Mouse (Mus musculus): Measurements from ENCODE around the gene Casc1. TPM values are rescaled to one million over a fixed set of nuclear protein-coding genes. Genes with fewer than 3 reads are reported as not detected.
A peak's percentile ranks its signal among the peaks of the same experiment; 100 is the strongest.

Casc1 gene
- 0.50 and 0.57 TPM in 2 replicates for polyA plus RNA-seq (2012; rRNA removed)

GRCm38 (mm10) chr6:145210816-145211338 lies at the start of gene Casc1, which contains the start of gene Etfrf1:
TSS of gene Casc1 (minus strand) at chr6:145211005.
TSS of gene Etfrf1 (plus strand) at chr6:145211134.
- Histone ChIP-seq H3K4me1 (ENCODE audit: control insufficient read depth, insufficient read depth, low read length) (peaks cover 3% of the 10 kb centered on the region; the same call in 1 of the 2 replicates), H3K4me3 (ENCODE audit: insufficient read depth, low read depth, low read length) (peak within 1 kb of the TSS; percentile 79), H3K27me3 (replicated peaks; ENCODE audit: control insufficient read depth, insufficient read depth, low read length) (no peaks in the 10 kb centered on the region), H3K27ac (ENCODE audit: insufficient read depth, low read depth, low read length) (peak within 1 kb of the TSS; percentile 90), H3K36me3 (ENCODE audit: control insufficient read depth, insufficient read depth, low read length) (peaks cover under 1% of the 10 kb centered on the region)
- TF ChIP-seq CTCF (conservative IDR thresholded peaks at IDR 0.05; ENCODE audit: insufficient read depth, insufficient read length, low read depth, low read length), result no peak
- peak; percentile 98 for TF ChIP-seq POLR2A (IDR thresholded peaks at IDR 0.05; ENCODE audit: low read depth, low read length)
- peak; percentile 100 for DNase-seq
- whole genome bisulfite sequencing, result under 1% methylated on average over 36 of the region's 36 CpGs

DNA sequence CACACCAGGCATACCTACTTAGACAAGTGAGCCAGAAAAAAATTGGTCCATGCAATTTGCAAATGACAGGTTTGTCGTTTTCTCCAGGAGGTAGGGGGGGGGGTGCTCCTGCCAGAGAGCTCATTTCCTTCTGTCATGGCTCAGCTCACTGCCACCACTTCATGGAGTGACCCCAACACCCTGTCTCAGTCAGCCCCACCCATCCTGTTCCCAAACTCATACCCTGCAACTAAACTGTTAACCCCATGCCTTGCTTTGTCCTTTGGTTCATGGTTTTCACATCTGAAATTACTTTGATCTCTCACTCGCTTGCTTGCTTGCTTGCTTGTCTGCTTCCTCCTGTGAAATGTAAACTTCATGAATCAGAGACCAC lies 45.9 kb upstream of the Casc1 start:
- 30% methylated on average over 2 of the region's 2 CpGs for WGBS
- no peak overlapping the region for H3K4me3 ChIP-seq (ENCODE audit: insufficient read depth, low read depth, low read length)
- TF ChIP-seq POLR2A (IDR thresholded peaks at IDR 0.05; ENCODE audit: low read depth, low read length) (no peak), CTCF (conservative IDR thresholded peaks at IDR 0.05; ENCODE audit: insufficient read depth, insufficient read length, low read depth, low read length) (no peak)
- no peaks in the 10 kb centered on the region for H3K4me1 ChIP-seq (ENCODE audit: control insufficient read depth, insufficient read depth, low read length)
- no peak overlapping the region for H3K27ac ChIP-seq (ENCODE audit: insufficient read depth, low read depth, low read length)
- DNase-seq, result no peak
- no peaks in the 10 kb centered on the region for H3K36me3 ChIP-seq (ENCODE audit: control insufficient read depth, insufficient read depth, low read length)
- no peaks in the 10 kb centered on the region for H3K27me3 ChIP-seq (replicated peaks; ENCODE audit: control insufficient read depth, insufficient read depth, low read length)

DNA sequence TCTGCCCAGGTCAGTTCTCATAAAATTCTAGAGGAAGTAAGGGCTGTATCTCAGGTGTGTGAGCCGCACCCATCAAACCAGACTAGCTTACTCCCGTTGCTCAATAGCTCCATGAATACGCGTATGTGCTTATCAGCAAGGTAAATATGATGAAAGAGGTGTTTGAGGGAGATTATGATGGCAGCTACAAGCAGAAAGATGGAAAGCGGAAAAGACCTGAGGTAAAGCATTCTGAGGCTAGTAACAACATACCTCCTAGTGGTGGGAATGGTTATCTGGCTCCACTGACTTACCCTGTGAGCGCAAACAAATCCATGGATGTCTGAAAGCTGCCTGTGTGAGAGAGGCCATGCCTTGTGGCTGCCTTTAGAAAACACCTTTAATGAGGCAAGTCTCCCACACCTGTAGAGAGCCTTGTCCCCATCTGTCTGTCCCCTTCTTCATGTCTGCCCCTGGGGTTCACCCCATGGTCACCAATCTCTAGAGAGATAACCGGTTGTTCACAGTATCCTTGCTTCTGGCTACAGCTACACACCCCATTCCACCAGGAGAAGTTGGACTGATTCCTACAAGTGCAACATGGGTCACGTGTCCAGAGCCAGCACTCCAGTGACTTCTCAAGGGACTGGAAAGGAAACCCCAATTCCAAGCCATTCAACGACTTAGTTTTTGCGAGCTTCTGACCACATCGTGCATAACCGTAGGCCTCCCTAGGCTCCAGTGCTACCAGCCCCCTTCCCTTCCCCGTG lies 45.3 kb upstream of the Casc1 start:
- Histone ChIP-seq H3K27ac (ENCODE audit: insufficient read depth, low read depth, low read length) (no peak overlapping the region), H3K4me1 (ENCODE audit: control insufficient read depth, insufficient read depth, low read length) (no peaks in the 10 kb centered on the region), H3K36me3 (ENCODE audit: control insufficient read depth, insufficient read depth, low read length) (no peaks in the 10 kb centered on the region), H3K27me3 (replicated peaks; ENCODE audit: control insufficient read depth, insufficient read depth, low read length) (no peaks in the 10 kb centered on the region), H3K4me3 (ENCODE audit: insufficient read depth, low read depth, low read length) (no peak overlapping the region)
- TF ChIP-seq POLR2A (IDR thresholded peaks at IDR 0.05; ENCODE audit: low read depth, low read length) (no peak), CTCF (conservative IDR thresholded peaks at IDR 0.05; ENCODE audit: insufficient read depth, insufficient read length, low read depth, low read length) (no peak)
- 64% methylated on average over 13 of the region's 13 CpGs for WGBS
- DNase-seq, result peak; percentile 46

GRCm38 (mm10) chr6:145250820-145251219 lies 40.0 kb upstream of the Casc1 start:
- Histone ChIP-seq H3K4me1 (ENCODE audit: control insufficient read depth, insufficient read depth, low read length) (peaks cover 5% of the 10 kb centered on the region; the same call in 1 of the 2 replicates), H3K36me3 (ENCODE audit: control insufficient read depth, insufficient read depth, low read length) (no peaks in the 10 kb centered on the region), H3K27me3 (replicated peaks; ENCODE audit: control insufficient read depth, insufficient read depth, low read length) (no peaks in the 10 kb centered on the region), H3K4me3 (ENCODE audit: insufficient read depth, low read depth, low read length) (peak overlapping the region; percentile 88), H3K27ac (ENCODE audit: insufficient read depth, low read depth, low read length) (0 out of 2 replicates have a peak overlapping the region, but pooled peaks have one; percentile 9)
- TF ChIP-seq CTCF (conservative IDR thresholded peaks at IDR 0.05; ENCODE audit: insufficient read depth, insufficient read length, low read depth, low read length), result no peak
- no peak for TF ChIP-seq POLR2A (IDR thresholded peaks at IDR 0.05; ENCODE audit: low read depth, low read length)
- no peak for DNase-seq
- 20% methylated on average over 16 of the region's 16 CpGs for WGBS

- Histone ChIP-seq H3K27me3 (replicated peaks; ENCODE audit: control insufficient read depth, insufficient read depth, low read length) (no peaks in the 10 kb centered on the region), H3K4me3 (ENCODE audit: insufficient read depth, low read depth, low read length) (peak within 1 kb of the TSS; percentile 88), H3K4me1 (ENCODE audit: control insufficient read depth, insufficient read depth, low read length) (peaks cover 5% of the 10 kb centered on the region; the same call in 1 of the 2 replicates), H3K36me3 (ENCODE audit: control insufficient read depth, insufficient read depth, low read length) (no peaks in the 10 kb centered on the region), H3K27ac (ENCODE audit: insufficient read depth, low read depth, low read length) (peak within 1 kb of the TSS; percentile 26; the same call in 1 of the 2 replicates)
- whole genome bisulfite sequencing, result 2% methylated on average over 77 of the region's 83 CpGs
- peak; percentile 94 for DNase-seq
- TF ChIP-seq CTCF (conservative IDR thresholded peaks at IDR 0.05; ENCODE audit: insufficient read depth, insufficient read length, low read depth, low read length), result no peak
- TF ChIP-seq POLR2A (IDR thresholded peaks at IDR 0.05; ENCODE audit: low read depth, low read length), result no peak
Measured at GRCm38 (mm10) chr6:145250185-145250791, 39.5 kb upstream of the Casc1 start, which contains the start of gene Kras. TSS of gene Kras (minus strand) at chr6:145250239.

DNA sequence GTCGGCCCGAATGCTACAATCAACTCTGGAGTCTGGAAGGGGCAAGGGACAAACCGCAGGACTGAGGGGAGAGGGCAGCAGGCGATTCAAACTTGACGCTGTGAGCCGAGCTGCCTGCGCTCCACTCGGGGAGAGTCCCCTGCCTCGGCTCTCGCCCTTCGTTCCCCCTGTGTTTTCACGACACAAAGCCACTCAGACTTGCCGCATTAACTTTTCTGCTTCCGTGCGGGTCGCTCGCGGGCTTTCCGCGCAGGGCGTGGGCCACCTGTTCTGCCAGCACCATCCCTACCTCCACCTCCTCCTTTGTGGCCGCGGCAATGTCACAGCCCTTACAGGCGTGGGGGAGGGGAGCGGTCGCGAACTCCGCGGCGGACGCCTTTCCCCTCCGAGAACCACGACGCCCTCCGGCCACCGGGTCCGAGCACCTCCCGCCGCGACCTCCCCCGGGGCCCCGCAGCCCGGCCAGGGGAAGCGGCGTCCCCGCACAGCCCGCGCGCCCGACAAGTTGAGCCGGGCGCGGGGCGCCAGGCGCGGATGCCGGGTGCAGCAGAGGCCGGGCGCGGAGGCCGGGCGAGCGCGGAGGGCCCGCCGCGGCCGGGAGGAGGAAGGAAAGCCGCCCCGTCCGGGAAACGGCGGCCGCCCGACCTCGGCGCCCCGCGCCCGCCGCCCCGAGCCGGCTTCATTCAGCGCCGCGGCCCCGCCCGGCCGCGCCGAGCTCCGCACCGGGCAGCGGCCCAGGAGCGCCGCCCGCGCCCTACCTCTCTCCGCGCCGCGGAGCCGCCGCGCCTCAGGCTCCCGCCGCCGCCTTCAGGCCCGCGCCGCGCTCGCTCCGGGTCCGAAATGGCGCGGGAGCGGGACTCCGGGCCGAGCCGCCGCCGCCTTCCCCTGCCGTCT lies 38.7 kb upstream of the Casc1 start:
- 4% methylated on average over 106 of the region's 124 CpGs for WGBS
- H3K4me3 ChIP-seq (ENCODE audit: insufficient read depth, low read depth, low read length), result peak overlapping the region; percentile 88
- peaks cover 5% of the 10 kb centered on the region; the same call in 1 of the 2 replicates for H3K4me1 ChIP-seq (ENCODE audit: control insufficient read depth, insufficient read depth, low read length)
- H3K27me3 ChIP-seq (replicated peaks; ENCODE audit: control insufficient read depth, insufficient read depth, low read length), result no peaks in the 10 kb centered on the region
- no peaks in the 10 kb centered on the region for H3K36me3 ChIP-seq (ENCODE audit: control insufficient read depth, insufficient read depth, low read length)
- DNase-seq, result peak; percentile 62
- H3K27ac ChIP-seq (ENCODE audit: insufficient read depth, low read depth, low read length), result peak overlapping the region; percentile 26; the same call in 1 of the 2 replicates
- TF ChIP-seq CTCF (conservative IDR thresholded peaks at IDR 0.05; ENCODE audit: insufficient read depth, insufficient read length, low read depth, low read length) (no peak), POLR2A (IDR thresholded peaks at IDR 0.05; ENCODE audit: low read depth, low read length) (no peak)
